Mouse (Mus musculus) A20 (cell line): ENCODE measurements around the gene Fam76a.
A peak's percentile ranks its signal among the peaks of the same experiment; 100 is the strongest.
"Not testable (repeated sequence)": the region's sequence is repeated elsewhere in the genome, so short reads cannot be mapped to it uniquely, and the experiment has no call there.

Experiments
- DNase-seq: peaks from one replicate; pipeline ENCODE4 v3.0.0-alpha.2; 2011; ENCODE audit warnings: low read depth, low spot score

Fam76a gene

DNA sequence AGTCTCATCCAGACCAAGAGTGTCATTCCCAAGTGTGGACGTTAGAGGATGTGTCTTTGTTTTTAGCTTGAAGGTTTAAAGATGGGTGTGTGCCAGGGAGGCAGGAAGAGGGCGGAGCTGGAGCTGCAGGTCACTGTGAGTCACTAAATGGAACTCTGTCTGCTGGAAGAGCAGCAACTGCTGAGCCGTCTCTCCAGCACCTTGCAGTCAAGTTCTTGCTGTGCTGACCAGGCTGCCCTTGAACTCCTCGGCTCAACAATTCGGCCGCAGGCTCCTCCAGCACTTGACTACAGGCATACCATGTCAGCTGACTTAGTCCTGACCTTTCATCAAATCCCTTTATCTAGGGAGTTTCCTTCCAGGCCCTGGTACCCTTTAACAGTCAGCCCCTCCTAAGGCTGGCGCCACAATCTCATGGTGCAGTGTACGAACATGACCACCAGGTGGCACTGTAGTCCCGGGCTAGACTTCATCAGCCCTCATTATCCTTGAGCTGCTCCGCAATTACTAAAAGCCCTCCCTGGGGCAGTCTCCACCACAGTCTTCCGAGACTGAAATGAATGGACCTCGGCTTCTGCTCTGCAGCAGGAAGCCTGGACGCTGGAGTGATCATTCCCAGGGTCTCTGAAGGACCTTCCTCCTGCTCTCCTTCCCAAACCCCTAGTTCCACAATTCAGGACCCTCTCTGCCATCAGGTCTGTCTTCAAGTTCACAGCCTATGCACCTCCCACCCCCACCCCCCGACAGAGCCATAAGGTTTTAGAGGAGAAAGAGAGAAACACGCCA, 23.1 kb upstream of the Fam76a start:
- DNase-seq: peak; percentile 83

GRCm38 (mm10) chr4:132944776-132945175, 22.4 kb upstream of the Fam76a start:
- no peak for DNase-seq

DNA sequence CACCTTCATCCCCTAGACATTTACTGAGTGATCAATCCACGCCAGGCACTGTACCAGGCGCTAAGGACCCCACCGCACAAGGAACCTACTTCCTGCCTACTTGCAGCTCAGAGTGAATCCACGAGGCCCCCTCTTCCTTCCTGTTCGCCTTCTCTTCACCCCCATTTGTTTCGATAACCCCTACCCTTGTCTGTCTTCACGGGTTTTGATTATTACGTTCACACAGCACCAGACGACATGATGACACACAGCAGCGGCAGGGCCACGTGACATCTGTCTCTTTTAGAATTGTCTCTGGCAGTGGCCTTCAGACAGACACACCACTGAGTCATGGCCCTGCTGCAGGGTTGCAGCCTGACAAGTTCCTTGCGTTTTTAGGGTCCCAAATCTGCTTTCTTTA, 21.7 kb upstream of the Fam76a start:
- DNase-seq: no peak

DNA sequence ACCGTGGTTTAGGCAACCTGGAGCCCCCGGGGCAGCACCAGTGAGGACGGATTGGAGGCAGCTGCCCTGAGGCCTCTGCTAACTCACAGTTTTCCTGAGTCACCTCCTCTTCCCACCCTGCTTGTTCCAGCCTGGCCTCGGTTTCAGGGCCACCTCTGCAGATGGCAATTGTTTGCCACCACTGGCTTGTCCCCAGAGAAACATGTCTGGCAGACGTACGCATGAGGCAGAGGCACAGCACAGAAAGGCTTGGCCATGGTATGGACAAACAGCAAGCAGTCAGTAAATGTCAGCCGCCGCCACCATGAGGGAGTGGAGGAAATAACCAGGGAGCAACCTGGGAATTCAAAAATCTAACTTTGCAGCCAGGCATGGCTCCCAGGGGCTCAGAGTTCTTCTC, 20.7 kb upstream of the Fam76a start:
- no peak for DNase-seq

- no peak for DNase-seq
Measured at GRCm38 (mm10) chr4:132941012-132941729, 18.8 kb upstream of the Fam76a start.

DNA sequence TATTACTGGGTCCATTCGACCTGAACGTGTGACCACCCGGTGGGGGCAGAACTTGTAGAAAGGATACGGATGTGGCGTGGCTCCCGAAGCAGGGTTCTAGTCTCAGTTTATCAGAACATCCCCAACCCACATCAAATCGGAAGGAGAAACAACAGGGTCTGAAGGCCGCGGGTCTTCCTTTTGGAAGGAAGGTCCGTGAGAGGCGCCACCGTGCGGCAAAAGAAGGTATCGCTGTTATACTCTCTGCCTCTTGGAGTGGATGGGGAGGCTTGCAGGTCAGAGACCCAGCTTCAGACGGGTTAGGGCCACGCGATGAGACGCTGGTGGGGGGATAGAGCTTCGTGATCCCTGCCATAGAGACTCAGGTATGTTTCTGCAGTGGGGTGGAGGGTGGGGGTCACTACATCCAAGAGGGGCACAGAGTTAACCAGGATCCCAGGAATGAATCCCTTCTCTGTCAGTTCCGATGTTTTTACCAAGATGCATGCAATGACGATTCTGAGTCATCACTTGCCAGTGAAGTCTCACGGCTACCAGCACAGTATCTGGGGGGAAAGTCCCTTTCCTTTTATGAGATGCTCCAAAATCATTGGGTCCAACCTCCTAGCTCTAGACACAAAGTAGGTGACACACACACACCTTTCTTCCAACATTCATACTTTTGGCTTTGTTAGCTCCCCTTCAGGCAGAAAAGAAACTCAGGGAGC, 17.2 kb upstream of the Fam76a start:
- peak; percentile 73 for DNase-seq

GRCm38 (mm10) chr4:132938181-132938941, 16.0 kb upstream of the Fam76a start:
- no peak for DNase-seq

- DNase-seq: no peak
Measured at GRCm38 (mm10) chr4:132934639-132935038, 12.3 kb upstream of the Fam76a start.

DNA sequence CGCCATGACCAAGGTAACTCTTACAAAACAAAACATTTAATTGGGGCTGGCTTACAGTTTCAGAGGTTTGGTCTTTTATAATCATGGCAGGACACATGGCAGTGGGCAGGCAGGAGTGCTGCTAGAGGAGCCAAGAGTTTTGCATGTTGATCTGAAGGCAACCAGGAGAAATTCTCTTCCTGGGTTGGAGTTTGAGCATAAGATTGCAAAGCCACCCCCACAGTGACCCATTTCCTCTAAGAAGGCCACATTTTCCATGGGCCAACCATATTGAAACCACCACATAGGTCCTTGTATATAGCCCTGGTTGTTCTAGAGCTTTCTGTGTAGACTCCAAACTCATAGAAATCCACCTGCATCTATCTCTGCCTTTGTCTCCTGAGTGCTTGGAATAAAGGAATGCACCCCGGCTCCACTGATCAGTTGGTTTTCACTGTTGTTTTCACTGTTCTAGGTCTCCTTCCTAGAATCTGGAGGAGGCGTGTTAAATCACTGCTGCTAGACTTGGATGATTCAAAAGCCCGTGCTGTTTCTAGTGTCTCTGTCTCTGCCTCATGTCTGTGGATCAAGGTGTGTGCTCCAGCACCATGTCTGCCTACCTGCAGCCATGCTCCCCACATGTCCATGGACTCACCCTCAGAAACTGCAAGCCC, 10.5 kb upstream of the Fam76a start:
- DNase-seq: no peak

DNA sequence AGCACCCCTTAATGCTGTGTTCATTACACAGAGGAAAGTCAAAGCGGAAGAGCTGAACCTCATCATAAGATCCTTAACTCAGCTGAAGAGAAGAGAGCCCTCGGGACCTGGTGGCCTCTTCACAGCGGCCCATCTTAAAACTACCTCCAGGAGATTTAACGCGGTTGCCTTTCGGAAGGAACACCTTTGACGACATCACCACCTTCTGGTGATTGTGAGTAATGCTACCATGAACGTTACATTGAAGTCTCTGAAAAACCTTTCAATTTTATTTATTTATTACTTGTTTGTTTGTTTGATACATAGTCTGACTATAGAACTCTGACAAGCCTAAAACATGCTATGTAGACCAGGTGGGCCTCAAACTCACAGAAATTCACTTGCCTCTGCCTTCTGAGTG, 8.4 kb upstream of the Fam76a start:
- peak; percentile 74 for DNase-seq

DNA sequence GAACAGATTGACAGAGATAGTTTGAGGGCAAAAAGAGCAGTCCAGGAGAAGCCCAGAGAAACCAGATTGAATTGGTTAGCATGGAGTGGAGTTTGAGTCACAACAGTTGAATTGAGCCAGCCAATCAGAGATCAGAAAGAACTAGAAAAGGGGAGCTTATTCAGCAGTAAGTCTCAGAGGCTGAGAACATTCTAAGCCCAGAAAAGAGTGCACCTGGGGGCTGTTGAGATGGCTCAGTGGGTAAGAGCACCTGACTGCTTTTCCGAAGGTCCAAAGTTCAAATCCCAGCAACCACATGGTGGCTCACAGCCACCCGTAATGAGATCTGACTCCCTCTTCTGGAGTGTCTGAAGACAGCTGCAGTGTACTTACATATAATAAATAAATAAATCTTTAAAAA, 4.2 kb upstream of the Fam76a start:
- peak; percentile 15 for DNase-seq

- DNase-seq: no peak
Measured at GRCm38 (mm10) chr4:132922061-132922530, 262 bp downstream of the Fam76a start.

DNA sequence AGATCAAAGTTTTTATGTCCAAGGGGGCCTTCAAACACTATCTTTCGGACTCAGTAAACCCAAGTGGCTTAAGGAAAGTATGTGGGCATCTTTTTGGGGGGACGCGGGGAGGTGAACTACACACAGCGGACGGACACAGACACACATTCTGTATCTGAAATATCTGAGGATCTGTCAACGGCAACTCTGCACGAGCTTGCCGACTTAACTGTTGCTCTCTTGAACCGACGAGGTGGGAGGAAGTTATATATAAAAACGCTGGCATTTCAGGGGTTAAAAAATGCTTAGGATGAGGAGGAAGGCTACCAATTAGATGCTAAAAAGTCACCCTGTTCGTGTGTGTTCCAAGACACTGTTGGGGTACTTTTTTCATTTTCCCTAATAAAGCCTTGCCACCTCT, 870 bp downstream of the Fam76a start:
- no peak for DNase-seq

DNA sequence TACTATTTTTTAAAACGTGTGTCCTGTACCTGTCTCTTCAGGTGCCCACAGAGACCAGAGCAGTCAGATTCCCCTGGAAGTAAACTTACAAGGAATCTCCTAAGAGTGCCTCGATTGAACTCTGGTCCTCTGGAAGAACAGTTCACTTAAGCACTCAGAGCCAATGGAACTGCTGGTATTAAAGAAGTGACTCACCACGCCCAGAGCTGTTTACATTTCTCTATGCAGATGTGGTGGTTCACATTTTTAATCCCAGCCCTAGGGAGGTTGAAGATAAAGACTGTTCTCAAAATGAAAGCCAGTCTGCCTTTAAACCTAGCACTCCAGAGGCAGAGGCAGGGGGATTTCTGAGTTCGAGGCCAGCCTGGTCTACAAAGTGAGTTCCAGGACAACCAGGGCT, 2.2 kb downstream of the Fam76a start:
- no peak for DNase-seq

DNA sequence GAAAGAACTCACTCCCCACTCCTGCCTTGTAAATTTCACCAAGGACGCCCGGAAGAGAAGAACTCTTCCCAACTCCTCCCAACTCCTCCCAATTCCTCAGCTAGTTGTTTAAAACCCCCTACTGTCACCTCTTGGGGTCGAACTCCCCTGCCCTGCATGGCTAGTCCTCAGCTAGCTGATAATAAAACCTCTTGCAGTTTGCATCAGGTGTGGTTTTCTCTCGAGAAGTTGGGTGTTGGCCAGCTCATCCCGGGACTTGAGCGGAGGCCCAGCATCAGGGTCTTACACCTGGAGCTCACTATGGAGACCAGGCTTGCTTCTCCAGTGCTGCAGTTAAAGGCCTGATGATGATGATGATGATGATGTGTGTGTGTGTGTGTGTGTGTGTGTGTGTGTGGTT, 3.9 kb downstream of the Fam76a start:
- DNase-seq: not testable (repeated sequence)

DNA sequence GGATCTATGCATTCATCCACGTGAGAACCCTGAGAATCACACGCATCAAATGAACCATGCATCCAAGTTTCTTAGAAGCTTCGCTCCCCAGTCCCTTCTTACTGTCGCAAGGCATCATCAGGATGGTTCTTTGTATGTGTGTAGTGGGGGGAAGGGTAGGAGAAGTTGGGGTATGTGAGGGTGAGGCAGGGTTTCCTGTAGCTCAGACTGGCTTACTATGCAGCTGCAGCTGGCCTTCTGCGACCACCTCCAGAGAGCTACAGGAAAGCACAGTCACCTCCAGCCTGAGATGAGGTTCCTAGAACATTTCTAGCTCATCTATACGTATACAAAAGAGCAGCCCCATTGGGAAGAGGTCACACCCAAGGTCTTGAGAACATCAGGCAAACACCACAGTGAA, 10.2 kb downstream of the Fam76a start:
- no peak for DNase-seq

DNA sequence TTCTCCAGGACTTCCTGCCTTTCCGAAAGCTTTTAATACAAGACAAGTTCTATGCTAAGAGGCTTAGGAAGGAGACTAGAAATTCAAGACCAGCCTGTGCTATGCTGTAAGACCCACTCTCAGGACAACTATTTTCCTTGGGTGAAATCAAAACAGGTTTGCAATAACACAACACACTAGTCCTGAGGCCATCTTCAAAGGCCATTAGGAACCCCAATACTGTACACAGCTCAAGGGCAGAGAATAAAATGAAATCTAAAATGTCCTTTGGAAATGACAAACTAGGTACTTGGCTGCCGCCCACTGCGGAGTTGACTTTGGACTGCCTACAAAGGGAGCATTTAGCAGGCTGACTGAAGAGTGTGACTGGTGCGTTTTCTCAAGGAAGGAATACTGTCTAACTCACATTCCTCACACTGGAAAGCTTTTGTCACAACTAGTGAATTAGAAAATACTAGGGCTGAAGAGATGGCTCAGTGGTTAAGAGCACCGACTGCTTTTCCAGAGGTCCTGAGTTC, 16.5 kb downstream of the Fam76a start:
- no peak for DNase-seq

DNA sequence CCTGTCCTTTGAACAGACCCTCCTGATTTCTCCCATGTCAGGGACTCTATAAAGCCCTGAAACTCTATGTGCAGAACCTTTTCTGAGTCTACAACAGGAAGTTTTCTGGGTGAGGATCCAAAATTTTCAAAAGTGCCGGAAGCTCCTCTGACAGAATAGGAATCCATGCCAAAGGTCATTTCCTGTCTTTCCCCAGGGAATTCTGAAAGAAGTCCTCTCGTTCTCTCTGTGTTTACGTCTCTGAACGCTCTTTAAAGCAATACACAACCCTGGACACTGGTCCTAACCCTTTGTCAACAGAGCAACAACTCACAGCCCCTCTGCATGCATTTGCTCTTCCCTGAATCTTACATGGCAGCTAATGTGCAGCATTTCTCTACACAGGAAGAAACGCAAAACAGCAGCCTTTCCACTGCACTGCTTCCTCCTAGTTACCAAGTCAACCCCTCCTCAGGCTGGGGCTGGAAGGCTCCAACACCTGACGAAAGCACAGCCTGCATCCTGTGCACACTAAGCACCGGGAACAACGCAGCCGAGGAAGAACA, 17.5 kb downstream of the Fam76a start:
- DNase-seq: no peak

GRCm38 (mm10) chr4:132904071-132904470, 18.3 kb downstream of the Fam76a start:
- DNase-seq: no peak

- DNase-seq: no peak
Measured at GRCm38 (mm10) chr4:132898197-132898596, 24.2 kb downstream of the Fam76a start.

DNA sequence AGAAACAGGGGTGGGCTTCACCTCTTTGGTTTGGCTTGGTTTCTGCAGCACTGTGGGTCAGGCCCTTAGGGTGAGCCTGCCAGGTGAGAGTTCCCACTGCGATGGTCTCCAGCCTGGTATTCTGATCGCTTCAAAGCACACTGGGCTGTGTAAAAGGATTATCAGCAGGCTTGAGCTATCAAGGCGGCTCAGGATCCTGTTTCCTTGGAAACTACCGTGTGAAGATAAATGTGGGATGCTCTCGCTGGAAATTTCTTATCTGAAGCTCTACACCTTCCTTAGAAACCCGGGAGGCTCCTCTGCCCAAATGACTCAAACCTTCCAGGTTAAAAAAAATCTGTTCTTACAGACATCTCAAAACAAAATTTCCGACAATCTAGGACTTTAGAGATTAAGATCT, 28.0 kb downstream of the Fam76a start:
- DNase-seq: no peak
